Mouse (Mus musculus) frontal cortex, postnatal 25 days (tissue): ENCODE measurements around the gene Trem3.

Experiments
- DNase-seq, 2 experiments: peaks; one replicate each; pipeline ENCODE4 v3.0.0; 2022; ENCODE audit warnings: low spot score in 2 of 2

Gene Trem3

DNA sequence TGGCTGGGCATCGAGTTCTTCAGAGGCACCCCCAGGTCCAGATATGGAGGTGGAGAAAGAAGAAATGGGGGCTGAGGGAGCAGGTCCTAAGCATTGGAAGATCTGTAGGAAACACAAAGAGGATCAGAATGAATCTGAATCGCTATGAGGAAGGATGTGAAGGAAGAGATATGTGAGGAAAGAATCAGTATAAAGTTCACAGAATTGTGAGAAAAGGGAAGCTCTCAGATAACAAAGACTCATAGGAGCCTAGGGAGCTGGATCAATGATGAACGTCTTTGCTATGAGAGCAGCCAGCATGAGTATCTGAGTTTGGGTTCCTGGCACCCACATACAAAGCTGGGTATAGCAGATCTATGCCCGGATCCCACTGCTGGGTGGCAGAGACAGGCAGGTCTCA, 22.3 kb downstream of the Trem3 start:
- no peak for DNase-seq

DNA sequence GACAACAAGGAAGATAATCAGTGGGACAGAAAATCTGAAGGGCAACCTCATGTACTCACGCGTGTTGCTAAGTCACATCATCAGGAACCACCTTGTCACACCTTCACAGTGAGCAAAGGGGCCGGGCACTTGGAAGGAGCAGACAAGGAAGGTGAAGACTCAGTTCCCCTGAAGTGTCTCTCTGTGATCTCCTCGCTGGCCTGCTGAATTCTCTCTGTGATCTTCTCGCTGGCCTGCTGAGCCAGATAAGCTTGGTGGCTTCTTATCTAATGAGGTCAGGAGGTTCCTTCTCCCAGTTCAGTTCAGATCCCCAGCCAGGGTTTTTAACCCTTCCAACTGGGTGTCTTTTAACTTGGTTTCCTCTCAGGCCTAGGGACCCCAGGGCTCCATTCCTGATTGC, 24.6 kb downstream of the Trem3 start:
- DNase-seq: no peak

DNA sequence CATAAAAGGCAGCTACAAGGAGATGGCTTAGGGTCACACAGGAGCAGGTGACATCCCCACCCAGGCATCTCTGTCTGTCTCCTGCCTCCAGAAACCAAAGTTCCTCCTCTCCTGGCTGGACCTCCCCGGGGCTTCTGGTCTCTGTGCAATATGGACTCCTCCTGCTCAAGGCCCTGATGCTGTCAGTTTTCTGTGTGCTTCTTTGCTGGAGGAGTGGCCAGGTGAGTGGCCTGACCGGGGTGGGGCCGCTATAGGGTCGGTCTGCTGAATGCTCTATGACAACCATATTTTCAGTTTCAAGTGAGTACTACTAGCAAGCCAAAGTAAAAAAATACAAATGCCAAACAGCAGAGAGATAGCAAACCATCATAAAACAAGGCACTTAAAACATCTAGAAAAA, 25.0 kb downstream of the Trem3 start:
- DNase-seq: no peak

DNA sequence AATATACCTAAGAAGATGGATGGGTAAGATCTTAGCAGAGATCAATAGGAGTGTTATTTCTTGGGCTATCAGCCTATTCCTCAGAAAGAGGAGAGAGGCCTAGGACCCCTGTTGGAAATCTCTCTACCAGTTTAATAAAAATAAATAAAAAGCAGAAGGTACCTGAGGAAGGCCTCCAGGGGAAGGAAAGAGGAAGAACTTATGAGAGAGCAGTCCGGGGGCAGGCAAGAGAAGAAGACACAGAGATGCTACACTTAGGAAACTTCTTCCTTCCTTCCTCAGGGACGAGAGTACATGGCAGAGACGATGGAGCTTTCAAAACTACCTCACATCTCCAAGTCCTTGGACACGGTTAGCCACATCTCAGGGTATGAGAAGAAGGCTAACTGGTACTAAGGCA, 26.5 kb downstream of the Trem3 start:
- no peak for DNase-seq

DNA sequence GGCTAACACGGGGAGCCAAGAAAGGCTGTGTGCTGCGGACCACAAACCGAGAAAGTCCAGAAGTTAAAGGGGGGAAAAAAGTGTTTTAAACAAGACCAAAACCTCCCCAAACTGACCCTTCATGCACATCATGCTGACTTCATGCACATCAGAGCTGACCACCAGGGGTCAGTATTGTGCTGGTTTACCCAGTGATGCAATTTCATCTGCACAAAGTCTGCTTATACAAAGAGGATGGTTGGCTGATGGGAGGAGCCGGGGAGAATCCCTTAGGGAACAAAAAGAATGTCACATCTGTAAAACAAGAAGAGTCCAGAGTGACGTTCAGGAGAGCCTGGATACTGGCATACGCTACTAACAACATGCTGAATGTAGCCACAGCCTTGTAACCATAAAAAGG, 27.3 kb downstream of the Trem3 start:
- DNase-seq: peak; percentile 60 to 65

DNA sequence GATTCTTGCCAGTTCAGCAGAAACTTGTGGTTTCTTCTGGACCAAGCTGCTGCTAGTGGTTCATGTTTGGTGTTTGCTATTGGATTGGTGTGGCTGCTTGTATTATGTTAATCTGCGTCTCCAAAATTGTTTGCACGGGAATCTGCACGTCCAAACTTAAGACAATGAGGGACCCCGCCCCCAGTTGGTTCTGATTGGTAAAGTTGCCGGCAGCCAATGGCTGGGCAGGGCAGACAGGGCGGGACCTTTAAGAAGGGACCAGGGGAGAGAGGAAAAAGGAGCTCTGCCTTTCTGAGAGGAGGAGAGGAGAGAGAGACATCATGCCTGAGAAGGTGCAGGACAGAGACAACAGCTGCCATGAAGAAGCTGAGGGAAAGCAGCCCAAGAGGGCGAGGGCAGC, 28.2 kb downstream of the Trem3 start:
- DNase-seq: no peak

DNA sequence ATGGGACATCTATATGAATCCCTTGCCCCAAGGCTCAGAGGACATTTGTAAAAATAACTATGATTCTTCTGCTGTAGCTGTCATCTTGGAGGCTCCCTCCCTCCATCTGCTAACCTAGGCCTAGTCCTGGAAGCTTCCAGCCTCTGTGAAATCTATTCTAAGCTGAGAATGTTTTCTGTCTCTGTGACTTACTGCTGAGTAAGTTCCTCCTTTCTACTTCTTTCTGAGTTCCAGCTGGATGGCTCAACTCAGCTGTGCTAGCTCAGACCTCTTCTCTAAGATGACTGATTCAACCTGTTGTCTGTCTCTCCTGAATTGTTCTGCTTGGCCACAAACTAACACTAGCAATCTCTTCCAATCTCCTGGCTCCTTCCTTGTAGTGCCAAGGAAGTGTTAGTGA, 30.8 kb downstream of the Trem3 start:
- DNase-seq: no peak

DNA sequence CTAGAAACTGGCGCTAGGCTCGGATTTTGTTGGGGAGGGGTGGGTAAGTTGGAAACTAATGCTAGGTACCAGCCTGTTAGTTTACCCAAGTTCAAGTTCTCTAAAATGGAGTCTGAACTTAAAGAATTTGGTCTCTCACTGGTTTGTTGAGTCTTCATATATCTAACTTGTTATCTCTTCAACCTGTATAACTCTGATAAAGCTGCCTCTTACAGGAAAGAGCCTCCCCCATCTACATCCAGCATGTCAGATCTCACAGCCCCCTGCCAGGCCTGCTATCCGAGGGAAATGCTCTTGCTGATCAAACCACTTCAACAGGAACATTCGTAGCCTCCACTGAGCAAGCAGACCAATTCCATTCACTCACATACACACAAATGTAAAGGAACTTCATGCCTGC, 31.4 kb downstream of the Trem3 start:
- no peak for DNase-seq

DNA sequence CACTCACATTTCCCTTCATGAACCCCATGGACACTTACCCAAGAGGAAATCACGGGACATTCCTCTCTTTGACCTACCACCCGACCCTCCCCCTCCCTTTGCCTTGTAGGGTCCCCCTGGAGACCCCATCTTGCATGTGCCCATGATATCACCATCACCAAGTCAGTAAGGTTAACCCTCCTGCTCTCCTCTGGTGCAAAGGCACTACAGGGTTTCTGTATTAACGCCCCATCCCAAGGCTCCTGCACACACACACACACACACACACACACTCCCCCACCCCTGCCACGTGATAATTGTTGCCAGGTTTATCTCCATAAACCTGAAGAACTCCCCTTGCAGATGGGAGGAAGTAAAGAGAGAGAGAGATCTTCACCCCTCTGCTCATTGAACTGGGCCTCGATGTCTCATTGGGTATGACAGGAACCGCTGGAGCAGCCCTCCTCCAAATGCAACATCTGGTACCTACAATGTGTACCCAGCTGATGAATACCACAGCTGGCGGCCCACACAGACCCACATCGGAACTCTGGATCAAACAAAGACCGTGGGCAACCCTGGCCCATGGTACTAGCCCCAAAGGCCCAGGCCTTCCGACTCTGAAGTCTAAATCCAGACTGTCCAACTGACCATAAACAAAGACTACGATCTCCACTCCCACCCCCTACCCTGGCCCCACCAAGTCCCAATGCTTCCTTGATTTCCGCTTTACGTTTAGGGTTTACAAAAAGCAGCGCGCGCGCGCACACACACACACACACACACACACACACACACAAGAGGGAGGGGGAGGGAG, 33.6 kb downstream of the Trem3 start:
- DNase-seq: no peak

DNA sequence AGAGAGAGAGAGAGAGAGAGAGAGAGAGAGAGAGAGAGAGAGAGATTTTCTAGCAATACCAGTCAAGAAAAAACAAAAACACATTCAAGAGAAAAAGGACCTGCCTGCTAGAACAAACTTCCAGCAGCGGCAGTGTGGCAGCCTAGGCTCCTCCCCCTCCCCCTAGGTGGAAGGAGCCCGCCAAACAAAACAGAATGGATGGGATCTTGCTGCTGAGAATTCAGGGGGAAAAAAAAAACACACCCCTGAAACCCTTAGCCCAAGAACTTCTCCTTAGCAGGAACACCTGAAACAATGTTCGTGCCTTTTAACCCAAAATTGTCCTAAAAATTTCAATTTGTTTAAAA, 34.1 kb downstream of the Trem3 start:
- no peak for DNase-seq

DNA sequence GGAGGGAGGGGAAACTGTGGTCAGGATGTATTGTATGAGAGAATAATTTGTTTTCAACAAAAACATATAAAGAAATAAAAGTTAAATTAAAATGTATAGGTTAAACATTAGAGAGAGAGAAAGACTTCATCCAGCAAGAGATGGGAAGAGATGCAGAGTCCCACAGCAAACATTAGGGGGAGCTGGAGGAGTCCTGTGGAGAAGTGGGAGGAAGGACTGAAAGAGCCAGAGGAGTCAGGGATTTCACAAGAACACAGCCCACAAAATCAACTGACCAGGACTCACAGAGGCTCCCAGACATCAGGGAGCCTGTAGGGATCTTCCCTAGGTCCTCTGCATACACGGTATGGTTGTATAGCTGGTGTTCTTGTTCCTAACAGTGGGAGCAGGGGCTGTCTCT, 39.2 kb downstream of the Trem3 start:
- no peak for DNase-seq

DNA sequence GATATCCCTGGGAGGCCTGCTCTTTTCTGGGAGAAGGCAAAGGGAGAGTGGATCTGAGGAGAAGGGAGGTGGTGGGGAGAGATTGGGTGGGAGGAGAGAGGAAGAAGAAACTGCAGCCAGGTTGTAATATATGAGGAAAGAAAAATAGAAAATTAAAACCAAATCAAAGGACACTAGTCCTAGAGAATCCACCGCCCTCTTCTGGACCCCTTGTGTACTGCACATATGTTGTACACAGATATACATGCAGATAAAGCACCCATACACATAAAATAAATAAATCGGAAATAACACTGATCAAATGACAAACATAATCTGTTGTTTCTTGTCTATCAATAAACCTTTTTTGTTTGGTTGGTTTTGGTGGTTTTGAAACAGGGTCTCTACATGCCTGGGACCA, 39.7 kb downstream of the Trem3 start:
- no peak for DNase-seq

DNA sequence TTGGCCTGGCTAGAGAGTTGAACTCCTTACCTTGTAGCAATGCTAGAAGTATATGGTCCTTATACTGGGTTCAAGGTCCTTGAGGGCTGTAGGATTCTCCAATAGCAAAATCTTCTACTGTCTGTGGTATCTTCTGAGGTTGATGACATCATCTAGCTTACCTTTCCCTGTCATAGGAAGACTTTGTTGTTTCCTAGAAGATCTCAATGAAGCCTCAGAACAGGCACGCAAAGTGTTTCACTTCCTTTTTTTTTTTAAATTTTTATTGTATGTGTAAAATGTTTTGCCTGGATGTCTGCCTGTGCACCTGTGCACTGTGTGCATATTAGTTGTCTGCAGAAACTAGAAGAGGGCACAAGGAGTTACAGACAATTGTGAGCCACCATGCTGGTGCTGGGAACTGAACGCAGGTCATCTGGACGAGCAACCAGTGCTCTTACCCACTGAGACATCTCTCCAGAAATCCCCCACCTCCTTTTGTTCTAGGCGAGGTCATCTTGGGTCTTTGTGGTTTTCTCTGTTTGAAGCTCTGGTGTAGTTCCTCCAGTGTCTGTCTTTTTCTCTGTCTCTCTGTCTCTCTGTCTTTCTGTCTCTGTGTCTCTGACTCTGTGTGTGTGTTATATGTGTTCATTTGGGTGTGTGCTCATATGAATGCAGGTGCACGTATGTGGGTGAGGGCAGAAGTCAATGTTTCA, 46.1 kb downstream of the Trem3 start:
- DNase-seq: no peak

DNA sequence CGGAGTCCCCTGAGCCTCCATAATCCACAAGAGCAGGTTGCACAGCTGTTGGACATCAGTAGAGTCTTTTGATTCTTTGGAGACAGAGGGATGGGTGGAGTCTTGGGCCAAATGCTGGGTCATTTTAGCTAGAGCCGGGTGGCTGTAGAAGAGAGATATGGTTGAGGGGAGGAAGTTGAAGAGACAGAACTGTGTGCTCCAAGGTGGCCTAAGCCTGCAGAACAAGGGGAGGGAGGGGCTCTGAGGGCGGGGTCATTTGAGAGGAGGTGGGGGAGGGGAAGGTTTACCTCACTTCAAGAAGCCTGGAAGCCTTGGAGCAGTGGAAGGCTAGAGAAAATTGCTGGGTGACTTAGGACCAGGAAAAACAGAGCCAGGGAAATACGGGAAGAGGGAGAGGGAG, 51.6 kb downstream of the Trem3 start, which contains the start of gene Treml2:
TSS of gene Treml2 (plus strand) at position 296 of the 400 bp plus-strand sequence.
- no peak for DNase-seq

DNA sequence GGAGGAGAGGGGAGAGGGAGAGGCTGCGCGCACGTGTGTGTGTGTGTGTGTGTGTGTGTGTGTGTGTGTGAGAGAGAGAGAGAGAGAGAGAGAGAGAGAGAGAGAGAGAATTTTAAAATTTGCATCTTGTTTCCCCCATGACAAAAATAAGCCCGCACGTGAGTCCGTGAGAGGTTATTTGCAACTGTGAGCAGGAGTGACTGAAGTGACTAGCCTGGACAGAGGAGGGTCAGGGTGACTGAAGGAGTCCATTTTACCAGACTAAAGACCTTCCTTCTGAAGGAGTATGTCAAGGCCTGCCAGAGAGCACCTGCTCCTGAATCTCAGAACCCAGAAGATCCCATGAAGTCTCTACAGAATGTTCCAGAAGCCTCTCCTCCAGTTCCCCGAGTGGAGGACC, 52.2 kb downstream of the Trem3 start:
- no peak for DNase-seq

DNA sequence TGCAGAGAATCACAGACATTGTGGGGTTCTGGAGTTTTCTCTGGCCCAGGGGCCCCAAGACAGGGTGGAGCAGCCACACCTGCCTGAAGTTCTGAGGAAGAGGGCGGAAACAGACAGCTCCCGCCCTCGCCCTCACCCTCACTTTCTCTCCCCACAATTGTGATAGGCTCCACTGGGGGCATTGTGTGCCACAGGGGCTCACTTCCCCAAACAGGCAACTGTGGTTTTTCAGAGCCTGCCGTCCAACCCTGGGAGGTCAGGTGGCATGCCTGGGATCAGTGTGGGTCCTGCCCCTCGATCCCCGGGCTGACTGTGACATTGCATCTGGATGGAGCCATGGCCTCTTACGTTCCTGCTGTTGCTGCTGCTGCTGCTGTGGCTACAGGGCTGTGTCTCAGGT, 52.6 kb downstream of the Trem3 start:
- DNase-seq: no peak

DNA sequence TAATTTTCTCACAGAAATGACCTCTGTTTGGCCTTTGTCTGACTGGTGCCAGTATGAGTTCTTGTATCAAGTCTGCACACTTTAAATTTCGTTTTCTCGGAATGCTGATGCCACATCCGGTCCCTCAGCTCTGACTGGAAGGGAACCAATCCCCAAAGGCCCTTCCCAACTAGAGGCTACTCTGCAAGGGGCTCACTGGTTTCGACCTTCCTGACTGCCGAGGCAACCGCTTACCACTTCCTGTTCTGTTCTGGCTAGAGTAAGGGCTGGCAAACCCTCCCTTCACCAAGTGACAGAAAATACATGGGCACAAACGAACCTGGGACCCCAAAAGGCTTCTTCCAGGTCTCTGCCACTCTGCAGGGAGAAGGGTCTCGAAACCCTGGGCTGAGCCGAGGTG, 53.3 kb downstream of the Trem3 start:
- no peak for DNase-seq

DNA sequence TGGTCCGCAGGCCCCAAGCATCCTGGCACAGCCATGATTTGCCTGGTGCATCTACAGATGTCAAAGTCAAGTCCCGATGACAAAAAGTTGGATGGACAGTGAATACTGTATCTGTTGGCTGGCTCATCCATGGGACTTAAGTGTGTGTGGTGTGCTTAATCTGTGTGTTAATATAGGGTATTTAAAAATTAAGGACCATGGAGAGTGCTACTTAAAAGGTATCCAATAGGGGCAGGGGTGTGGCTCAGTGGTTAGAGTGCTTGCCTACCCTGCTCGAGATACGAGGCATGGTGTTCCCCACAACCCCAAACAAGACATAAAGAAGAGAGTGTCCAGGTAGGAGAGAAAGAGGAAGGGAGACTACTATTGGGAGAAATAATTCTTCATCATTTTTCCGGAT, 54.2 kb downstream of the Trem3 start:
- no peak for DNase-seq
